In genomic region chr4:145017745-145018144, GRCm38 (mm10) we compare ENCODE assay signal across 10 mouse cellular contexts.
DNase-seq lines count a peak whose midpoint lies in the region; ATAC-seq and TF ChIP-seq lines count a peak whose summit lies in the region.
"Had no signal": no experiment of that assay in that cellular context is flagged by ENCODE, and none has a peak within 500 bp of the region (broad histone marks: within the 10 kb centered on the region; RNA-seq: fewer than 3 reads in every experiment).

No protein-coding gene starts in this region.

- intact Hi-C loops in left cerebral cortex, adult 2 months (cut with DNase I) = no loop called here

- no peaks in the 10 kb centered on the region for H3K4me1 ChIP-seq in forebrain, postnatal 0 days (ENCODE audit: insufficient read depth)
- H3K4me1 ChIP-seq in forebrain, embryonic 13.5 days = no peaks in the 10 kb centered on the region
- peaks cover 49% of the 10 kb centered on the region for H3K4me1 ChIP-seq in thymus, adult 2 months (replicated peaks; ENCODE audit: control insufficient read depth, insufficient read depth, low read length)
- peaks cover 27% of the 10 kb centered on the region for H3K4me1 ChIP-seq in stomach, embryonic 14.5 days (ENCODE audit: control insufficient read depth, insufficient read depth, low read length)
- H3K4me1 ChIP-seq: hindbrain, embryonic 15.5 days; neural tube, embryonic 12.5 days had no signal

- no peak for DNase-seq in forebrain, postnatal 0 days
- DNase-seq in thymus, adult 2 months = no peak
- DNase-seq in thymus, adult 18-20 months = no peak
- peak; percentile 87 for DNase-seq in kidney, postnatal 14 days
- no peak for DNase-seq in left cerebral cortex, adult 2 months (ENCODE audit: extremely low spot score in 1 of 2, low spot score in 2 of 2)
- no peak for DNase-seq in urinary bladder, postnatal 4 days (ENCODE audit: low spot score in 2 of 2)

- H3K27ac ChIP-seq in forebrain, postnatal 0 days (ENCODE audit: low read depth, low read length) = no peak overlapping the region
- no peak overlapping the region for H3K27ac ChIP-seq in forebrain, embryonic 13.5 days
- peak overlapping the region; percentile 46 for H3K27ac ChIP-seq in thymus, adult 2 months (ENCODE audit: control insufficient read depth, insufficient read depth, low read length)
- peak overlapping the region; percentile 21; the same call in 1 of the 2 replicates for H3K27ac ChIP-seq in stomach, embryonic 14.5 days (ENCODE audit: low read length)
- no peak overlapping the region for H3K27ac ChIP-seq in left cerebral cortex, adult 2 months
- H3K27ac ChIP-seq: hindbrain, embryonic 15.5 days; neural tube, embryonic 12.5 days had no signal

- peaks cover 23% of the 10 kb centered on the region for H3K36me3 ChIP-seq in forebrain, postnatal 0 days (ENCODE audit: insufficient read depth)
- H3K36me3 ChIP-seq in forebrain, embryonic 13.5 days (ENCODE audit: poor library complexity, severe bottlenecking) = peaks cover 29% of the 10 kb centered on the region
- H3K36me3 ChIP-seq in thymus, adult 2 months (ENCODE audit: control insufficient read depth, insufficient read depth, low read length) = no peaks in the 10 kb centered on the region; the same call in 1 of the 2 replicates
- peaks cover 15% of the 10 kb centered on the region for H3K36me3 ChIP-seq in stomach, embryonic 14.5 days (ENCODE audit: control insufficient read depth, insufficient read depth, low read length)

- TF ChIP-seq CTCF in forebrain, postnatal 0 days (IDR thresholded peaks at IDR 0.05; ENCODE audit: low read depth) = no peak
- no peak for TF ChIP-seq CTCF in thymus, adult 2 months (IDR thresholded peaks at IDR 0.05; ENCODE audit: borderline replicate concordance, control insufficient read depth, extremely low read depth, insufficient read depth, low read length, poor library complexity)
- no peak for TF ChIP-seq CTCF in left cerebral cortex, adult 2 months (IDR thresholded peaks at IDR 0.05)

- H3K9me3 ChIP-seq in forebrain, postnatal 0 days (ENCODE audit: low read length) = no peaks in the 10 kb centered on the region
- H3K9me3 ChIP-seq in forebrain, embryonic 13.5 days (replicated peaks) = no peaks in the 10 kb centered on the region
- no peaks in the 10 kb centered on the region for H3K9me3 ChIP-seq in stomach, embryonic 14.5 days (ENCODE audit: control insufficient read depth, low read depth, low read length)
- H3K9me3 ChIP-seq: hindbrain, embryonic 15.5 days; neural tube, embryonic 12.5 days had no signal

- H3K27me3 ChIP-seq in forebrain, postnatal 0 days (ENCODE audit: insufficient read depth, low read length) = no peaks in the 10 kb centered on the region
- no peaks in the 10 kb centered on the region for H3K27me3 ChIP-seq in forebrain, embryonic 13.5 days
- H3K27me3 ChIP-seq in thymus, adult 2 months (ENCODE audit: control insufficient read depth, insufficient read depth, low read length) = no peaks in the 10 kb centered on the region
- no peaks in the 10 kb centered on the region for H3K27me3 ChIP-seq in stomach, embryonic 14.5 days (ENCODE audit: control insufficient read depth, insufficient read depth, low read length)
- H3K27me3 ChIP-seq: hindbrain, embryonic 15.5 days; neural tube, embryonic 12.5 days had no signal

- 71% methylated on average over 2 of the region's 2 CpGs for WGBS in forebrain, postnatal 0 days
- 89% methylated on average over 2 of the region's 2 CpGs for WGBS in forebrain, embryonic 13.5 days
- 64% methylated on average over 2 of the region's 2 CpGs for WGBS in thymus, adult 2 months
- 54% methylated on average over 2 of the region's 2 CpGs for WGBS in stomach, embryonic 14.5 days

- no peak overlapping the region for H3K4me2 ChIP-seq in forebrain, postnatal 0 days (ENCODE audit: low read depth)
- no peak overlapping the region for H3K4me2 ChIP-seq in forebrain, embryonic 13.5 days
- no peak overlapping the region for H3K4me2 ChIP-seq in stomach, embryonic 14.5 days (replicated peaks; ENCODE audit: low read depth, low read length)
- H3K4me2 ChIP-seq: hindbrain, embryonic 15.5 days; neural tube, embryonic 12.5 days had no signal

- ATAC-seq in forebrain, postnatal 0 days = peak; percentile 27; the same call in 1 of the 2 replicates
- no peak for ATAC-seq in forebrain, embryonic 13.5 days
- no peak for ATAC-seq in stomach, embryonic 14.5 days (ENCODE audit: insufficient number of reproducible peaks, insufficient read depth, low FRiP score, low read depth)

- no peak for TF ChIP-seq POLR2A in thymus, adult 2 months (IDR thresholded peaks at IDR 0.05; ENCODE audit: control insufficient read depth, extremely low read depth, insufficient read depth, low read length, poor library complexity)

- H3K9ac ChIP-seq in forebrain, postnatal 0 days = no peak overlapping the region
- no peak overlapping the region for H3K9ac ChIP-seq in forebrain, embryonic 13.5 days
- no peak overlapping the region for H3K9ac ChIP-seq in stomach, embryonic 14.5 days (replicated peaks; ENCODE audit: low read depth, low read length)
- H3K9ac ChIP-seq: hindbrain, embryonic 15.5 days; neural tube, embryonic 12.5 days had no signal

- no peak overlapping the region for H3K4me3 ChIP-seq in forebrain, postnatal 0 days (ENCODE audit: low read depth, low read length)
- no peak overlapping the region for H3K4me3 ChIP-seq in forebrain, embryonic 13.5 days
- no peak overlapping the region for H3K4me3 ChIP-seq in thymus, adult 2 months (ENCODE audit: control insufficient read depth, insufficient read depth, low read length)
- H3K4me3 ChIP-seq in stomach, embryonic 14.5 days (ENCODE audit: low read depth, low read length) = no peak overlapping the region
- H3K4me3 ChIP-seq in left cerebral cortex, adult 2 months = no peak overlapping the region
- H3K4me3 ChIP-seq: hindbrain, embryonic 15.5 days; neural tube, embryonic 12.5 days had no signal

Comparison
In these comparisons a context has a peak if more than half of its experiments do, and no peak if none do; other contexts are left out.
1. H3K27ac ChIP-seq: peak in thymus, adult 2 months (single experiment) and stomach, embryonic 14.5 days (single experiment); none in forebrain, postnatal 0 days (single experiment), forebrain, embryonic 13.5 days (single experiment) and left cerebral cortex, adult 2 months (single experiment).